Mouse (Mus musculus): Measurements from ENCODE around the gene Sel1l3.

The Sel1l3 gene

GRCm38 (mm10) chr5:53174461-53174860 is 39.3 kb downstream of the Sel1l3 start:
- DNase-seq (ENCODE audit: low read depth): no peak

- DNase-seq (ENCODE audit: low read depth): no peak
Measured at GRCm38 (mm10) chr5:53172908-53173307, 40.8 kb downstream of the Sel1l3 start.

- DNase-seq (ENCODE audit: low read depth): no peak
Measured at GRCm38 (mm10) chr5:53172256-53172636, 41.5 kb downstream of the Sel1l3 start.

GRCm38 (mm10) chr5:53171611-53172255 is 42.0 kb downstream of the Sel1l3 start:
- DNase-seq (ENCODE audit: low read depth): no peak

- DNase-seq (ENCODE audit: low read depth): no peak
Measured at GRCm38 (mm10) chr5:53167564-53167963, 46.2 kb downstream of the Sel1l3 start.

GRCm38 (mm10) chr5:53165672-53166071 is 48.1 kb downstream of the Sel1l3 start:
- no peak for DNase-seq (ENCODE audit: low read depth)

GRCm38 (mm10) chr5:53162436-53162835 is 51.3 kb downstream of the Sel1l3 start:
- no peak for DNase-seq (ENCODE audit: low read depth)

GRCm38 (mm10) chr5:53161506-53162186 is 52.1 kb downstream of the Sel1l3 start:
- no peak for DNase-seq (ENCODE audit: low read depth)

- DNase-seq (ENCODE audit: low read depth): no peak
Measured at GRCm38 (mm10) chr5:53160207-53160606, 53.5 kb downstream of the Sel1l3 start.

GRCm38 (mm10) chr5:53159631-53160030 is 54.1 kb downstream of the Sel1l3 start:
- no peak for DNase-seq (ENCODE audit: low read depth)

- no peak for DNase-seq (ENCODE audit: low read depth)
Measured at GRCm38 (mm10) chr5:53159166-53159565, 54.6 kb downstream of the Sel1l3 start.

GRCm38 (mm10) chr5:53155985-53156679 is 57.6 kb downstream of the Sel1l3 start:
- DNase-seq (ENCODE audit: low read depth): peak; percentile 2

GRCm38 (mm10) chr5:53154501-53154900 is 59.2 kb downstream of the Sel1l3 start:
- no peak for DNase-seq (ENCODE audit: low read depth)

GRCm38 (mm10) chr5:53154078-53154477 is 59.6 kb downstream of the Sel1l3 start:
- no peak for DNase-seq (ENCODE audit: low read depth)

GRCm38 (mm10) chr5:53153144-53153543 is 60.6 kb downstream of the Sel1l3 start:
- no peak for DNase-seq (ENCODE audit: low read depth)

- DNase-seq (ENCODE audit: low read depth): no peak
Measured at GRCm38 (mm10) chr5:53151379-53151960, 62.3 kb downstream of the Sel1l3 start.

GRCm38 (mm10) chr5:53148960-53149685 is 64.6 kb downstream of the Sel1l3 start:
- DNase-seq (ENCODE audit: low read depth): no peak

GRCm38 (mm10) chr5:53148160-53148923 is 65.4 kb downstream of the Sel1l3 start:
- no peak for DNase-seq (ENCODE audit: low read depth)

GRCm38 (mm10) chr5:53147418-53147817 is 66.3 kb downstream of the Sel1l3 start:
- DNase-seq (ENCODE audit: low read depth): no peak

GRCm38 (mm10) chr5:53146684-53147061 is 67.1 kb downstream of the Sel1l3 start:
- DNase-seq (ENCODE audit: low read depth): no peak

- DNase-seq (ENCODE audit: low read depth): no peak
Measured at GRCm38 (mm10) chr5:53146049-53146683, 67.6 kb downstream of the Sel1l3 start.
